Mouse (Mus musculus) embryonic facial prominence, embryonic 11.5 days (tissue): Measurements from ENCODE around the gene Ets2. TPM values are rescaled to one million over a fixed set of nuclear protein-coding genes. Genes with fewer than 3 reads are reported as not detected.
"Not testable (repeated sequence)": the region's sequence is repeated elsewhere in the genome, so short reads cannot be mapped to it uniquely, and the experiment has no call there.

Source experiments
- ATAC-seq: fragments of 200-750 bp; cut with Nextera tagmentation; replicated peaks from 2 replicates; pipeline ENCODE4 v1.8.0; 2017; ENCODE audit warnings: low read depth; ENCODE audit not compliant: insufficient number of reproducible peaks, low FRiP score, low TSS enrichment
- DNase-seq: peaks from one replicate; pipeline ENCODE4 v3.0.0-alpha.2; 2015; ENCODE audit warnings: low spot score
- H3K27ac ChIP-seq: fragments of 300-500 bp; sonication (generic); replicated peaks from 2 replicates; pipeline ENCODE4 v1.5.1; 2014; ENCODE audit warnings: mild to moderate bottlenecking, low read depth, low read length, control low read depth
- H3K27me3 ChIP-seq: fragments of 300-500 bp; sonication (generic); 2 replicates; pipeline ENCODE4 v1.6.1; 2014; ENCODE audit warnings: mild to moderate bottlenecking, low read length, moderate library complexity, mixed read lengths; ENCODE audit not compliant: control insufficient read depth, insufficient read depth
- H3K36me3 ChIP-seq: fragments of 300-500 bp; sonication (generic); replicated peaks from 2 replicates; pipeline ENCODE4 v1.6.1; 2014; ENCODE audit warnings: low read depth, mild to moderate bottlenecking, low read length, moderate library complexity, mixed read lengths; ENCODE audit not compliant: control insufficient read depth, insufficient read depth
- H3K4me1 ChIP-seq: fragments of 300-500 bp; sonication (generic); 2 replicates; pipeline ENCODE4 v1.6.1; 2014; ENCODE audit warnings: low read length, mixed read lengths; ENCODE audit not compliant: control insufficient read depth, insufficient read depth
- H3K4me2 ChIP-seq: fragments of 300-500 bp; sonication (generic); 2 replicates; pipeline ENCODE4 v1.6.1; 2014; ENCODE audit warnings: low read depth, mild to moderate bottlenecking, control low read depth, low read length, moderate library complexity
- H3K4me3 ChIP-seq: fragments of 300-500 bp; sonication (generic); 2 replicates; pipeline ENCODE4 v1.5.1; 2014; ENCODE audit warnings: low read depth, low read length, control low read depth
- H3K9ac ChIP-seq: fragments of 300-500 bp; sonication (generic); replicated peaks from 2 replicates; pipeline ENCODE4 v1.6.1; 2014; ENCODE audit warnings: mild to moderate bottlenecking, control low read depth, low read length
- H3K9me3 ChIP-seq: fragments of 300-500 bp; sonication (generic); replicated peaks from 2 replicates; pipeline ENCODE4 v1.6.1; 2016; ENCODE audit warnings: mild to moderate bottlenecking, low read length, inconsistent platforms, mixed read lengths; ENCODE audit not compliant: control insufficient read depth
- WGBS: fragments of 180-500 bp; shearing (Covaris S2); extraction: QIAGEN DNeasy Blood & Tissue Kit; methylation state at CpG from one replicate; pipeline ENCODE4 v1.1.7; 2014; 5-methylcytosine and 5-hydroxymethylcytosine counted together
- polyA plus RNA-seq: library from polyadenylated mRNA; unstranded; fragments of >200 nt; fragmentation: Nextera tagmentation; extraction: Ambion mirVana; gene quantifications from 2 replicates; pipeline ENCODE4 v1.2.1, GENCODE M21; 2014

Ets2 gene
- polyA plus RNA-seq, 1 experiment from 2014 or later: 35.4 TPM

GRCm38 (mm10) chr16:95750211-95750629 lies 48.3 kb downstream of the Ets2 start:
- Histone ChIP-seq H3K36me3 (no peaks in the 10 kb centered on the region), H3K4me3 (no peak overlapping the region), H3K4me1 (no peaks in the 10 kb centered on the region), H3K4me2 (no peak overlapping the region), H3K9ac (no peak overlapping the region), H3K9me3 (no peaks in the 10 kb centered on the region), H3K27ac (no peak overlapping the region), H3K27me3 (no peaks in the 10 kb centered on the region)
- DNase-seq (no peak), ATAC-seq (no peak)
- WGBS: 91% methylated on average over 6 of the region's 6 CpGs

GRCm38 (mm10) chr16:95752502-95752901 lies 50.6 kb downstream of the Ets2 start:
- WGBS: 61% methylated on average over 9 of the region's 9 CpGs

GRCm38 (mm10) chr16:95753295-95753694 lies 51.4 kb downstream of the Ets2 start:
- ATAC-seq: no peak
- Histone ChIP-seq H3K27me3 (no peaks in the 10 kb centered on the region), H3K4me1 (no peaks in the 10 kb centered on the region), H3K4me3 (no peak overlapping the region), H3K9me3 (no peaks in the 10 kb centered on the region), H3K27ac (no peak overlapping the region), H3K9ac (no peak overlapping the region), H3K36me3 (no peaks in the 10 kb centered on the region), H3K4me2 (no peak overlapping the region)
- DNase-seq: no peak
- WGBS: 75% methylated on average over 7 of the region's 7 CpGs

More at GRCm38 (mm10) chr16:95752502-95752901, 50.6 kb downstream of the Ets2 start:
- Histone ChIP-seq H3K27ac (no peak overlapping the region), H3K4me3 (no peak overlapping the region), H3K27me3 (no peaks in the 10 kb centered on the region), H3K4me1 (no peaks in the 10 kb centered on the region), H3K9me3 (no peaks in the 10 kb centered on the region), H3K36me3 (no peaks in the 10 kb centered on the region), H3K4me2 (no peak overlapping the region), H3K9ac (no peak overlapping the region)
- ATAC-seq (no peak), DNase-seq (no peak)

- Histone ChIP-seq H3K9me3 (no peaks in the 10 kb centered on the region), H3K4me3 (no peak overlapping the region), H3K36me3 (no peaks in the 10 kb centered on the region), H3K27me3 (no peaks in the 10 kb centered on the region), H3K9ac (no peak overlapping the region), H3K27ac (no peak overlapping the region), H3K4me2 (no peak overlapping the region), H3K4me1 (no peaks in the 10 kb centered on the region)
- WGBS: 88% methylated on average over 8 of the region's 8 CpGs
- DNase-seq (no peak), ATAC-seq (no peak)
Observed at GRCm38 (mm10) chr16:95759151-95759987, 57.5 kb downstream of the Ets2 start.

GRCm38 (mm10) chr16:95759988-95760391 lies 58.1 kb downstream of the Ets2 start:
- no peak for DNase-seq
- Histone ChIP-seq H3K4me3 (no peak overlapping the region), H3K27me3 (no peaks in the 10 kb centered on the region), H3K4me2 (no peak overlapping the region), H3K9ac (no peak overlapping the region), H3K36me3 (no peaks in the 10 kb centered on the region), H3K27ac (no peak overlapping the region), H3K9me3 (no peaks in the 10 kb centered on the region), H3K4me1 (no peaks in the 10 kb centered on the region)
- ATAC-seq: no peak
- 70% methylated on average over 6 of the region's 6 CpGs for WGBS

GRCm38 (mm10) chr16:95761742-95762141 lies 59.9 kb downstream of the Ets2 start:
- WGBS: 88% methylated on average over 6 of the region's 6 CpGs
- no peak for ATAC-seq
- Histone ChIP-seq H3K9me3 (no peaks in the 10 kb centered on the region), H3K27ac (no peak overlapping the region), H3K9ac (no peak overlapping the region), H3K27me3 (no peaks in the 10 kb centered on the region), H3K4me3 (no peak overlapping the region), H3K4me2 (no peak overlapping the region), H3K4me1 (no peaks in the 10 kb centered on the region), H3K36me3 (no peaks in the 10 kb centered on the region)
- no peak for DNase-seq

GRCm38 (mm10) chr16:95763201-95763600 lies 61.3 kb downstream of the Ets2 start:
- Histone ChIP-seq H3K4me2 (no peak overlapping the region), H3K27me3 (no peaks in the 10 kb centered on the region), H3K4me3 (no peak overlapping the region), H3K4me1 (no peaks in the 10 kb centered on the region), H3K9ac (no peak overlapping the region), H3K9me3 (no peaks in the 10 kb centered on the region), H3K27ac (no peak overlapping the region), H3K36me3 (no peaks in the 10 kb centered on the region)
- no peak for DNase-seq
- ATAC-seq: no peak
- 81% methylated on average over 6 of the region's 6 CpGs for WGBS

- not testable (repeated sequence) for H3K36me3 ChIP-seq, ATAC-seq, DNase-seq, H3K9me3 ChIP-seq, H3K27me3 ChIP-seq, H3K4me3 ChIP-seq, H3K9ac ChIP-seq, H3K4me1 ChIP-seq, H3K27ac ChIP-seq, H3K4me2 ChIP-seq
- 73% methylated on average over 8 of the region's 8 CpGs for WGBS
Observed at GRCm38 (mm10) chr16:95764041-95764440, 62.2 kb downstream of the Ets2 start.
